Mouse (Mus musculus): ENCODE results near the gene 1700013G24Rik.
"Not testable (repeated sequence)": the region's sequence is repeated elsewhere in the genome, so short reads cannot be mapped to it uniquely, and the experiment has no call there.

1700013G24Rik gene

DNA sequence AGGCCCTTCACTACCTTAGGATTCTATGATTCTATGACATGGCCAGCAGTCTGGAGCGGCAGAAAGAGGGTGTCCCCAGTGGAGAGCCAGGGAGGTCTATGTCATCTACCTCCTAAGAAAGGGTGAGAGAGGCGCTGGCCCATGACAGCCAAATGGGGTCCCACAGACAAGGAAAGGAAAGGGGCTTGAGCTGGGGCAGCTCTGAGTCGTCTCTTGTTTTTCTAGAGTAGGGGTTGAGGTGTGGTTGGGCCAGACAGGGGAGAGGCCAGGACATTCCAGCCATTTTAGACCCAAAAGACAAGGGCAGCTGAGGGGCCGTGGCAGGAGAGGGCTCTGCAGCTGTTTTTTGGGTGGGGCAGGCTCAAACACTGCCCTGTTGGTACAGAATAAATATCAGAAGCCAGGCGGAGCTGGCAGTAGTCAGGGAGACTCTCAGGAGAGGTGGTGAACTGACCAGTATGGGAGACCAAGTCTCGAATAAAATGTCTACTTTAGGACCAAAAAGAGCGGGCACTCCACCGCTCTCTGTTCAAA, at the start of gene 1700013G24Rik:
1700013G24Rik (plus strand) TSS at position 51 of the 534 bp plus-strand sequence.
- no peak for DNase-seq

DNA sequence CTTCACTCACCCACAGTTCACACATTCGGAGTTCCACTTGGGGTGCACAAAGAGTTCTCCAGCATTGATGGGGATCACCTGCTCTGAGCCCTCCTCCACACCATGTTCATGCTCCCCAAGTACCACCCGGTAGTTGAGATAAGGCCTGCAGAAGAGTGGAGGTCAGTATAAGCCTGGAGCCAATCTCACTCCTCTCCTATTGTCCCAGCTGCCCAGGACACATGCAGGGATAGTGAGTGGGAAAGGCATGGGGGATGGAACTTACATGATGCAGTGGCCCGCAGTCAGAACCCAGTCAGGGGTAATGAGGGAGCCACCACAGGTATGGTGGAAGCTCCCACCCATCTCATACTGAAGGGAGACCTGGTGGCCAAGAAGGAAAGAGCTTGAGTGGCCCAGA, 47.5 kb upstream of the 1700013G24Rik start:
- no peak for DNase-seq

DNA sequence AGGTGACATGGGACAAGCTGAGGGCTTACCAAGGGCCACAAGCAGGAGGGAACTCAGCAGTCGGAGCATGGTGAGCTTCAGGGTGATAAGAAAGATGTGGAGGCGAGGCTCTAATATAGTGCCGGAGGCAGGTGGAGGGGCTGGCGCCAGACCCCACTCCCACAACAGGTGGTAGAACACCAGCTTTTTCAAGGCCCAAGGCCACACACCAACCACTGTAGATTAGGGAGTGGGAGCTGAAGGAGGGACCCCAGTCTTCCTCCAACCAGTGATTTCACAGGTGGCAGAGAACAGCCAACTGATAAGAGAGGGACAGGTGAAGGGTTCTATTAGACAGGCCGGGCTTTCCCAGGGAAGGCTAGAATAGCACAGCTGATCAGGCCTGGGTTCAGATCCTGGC, 43.4 kb upstream of the 1700013G24Rik start, which contains the start of gene Cela3a:
Cela3a (minus strand) TSS at position 101 of the 400 bp plus-strand sequence.
- no peak for DNase-seq

DNA sequence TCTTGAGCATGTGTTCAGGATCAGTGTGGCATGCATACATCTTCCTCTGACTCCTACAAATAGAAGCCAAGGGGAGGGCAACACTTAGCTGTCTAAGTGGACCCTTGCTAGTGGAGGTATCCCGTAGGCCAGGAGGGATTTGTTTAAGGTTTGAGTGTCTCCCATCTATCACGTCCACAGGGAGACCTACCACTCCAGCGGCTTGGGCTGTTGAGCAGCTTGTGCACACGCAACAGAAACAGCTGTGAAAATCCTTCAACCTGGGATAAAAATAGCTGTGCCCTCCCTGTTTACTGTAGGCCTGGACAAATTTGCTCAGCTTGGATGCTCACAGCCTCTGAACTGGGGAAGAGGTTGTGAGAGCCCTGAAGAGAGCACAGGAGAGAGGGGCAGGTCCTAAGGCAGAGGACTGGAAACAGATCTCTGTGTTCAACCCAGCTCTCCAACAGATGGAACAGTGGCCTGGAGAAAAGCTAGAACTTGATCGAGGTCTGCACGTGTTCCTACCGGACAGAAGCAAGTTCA, 40.8 kb upstream of the 1700013G24Rik start:
- DNase-seq = not testable (repeated sequence)

DNA sequence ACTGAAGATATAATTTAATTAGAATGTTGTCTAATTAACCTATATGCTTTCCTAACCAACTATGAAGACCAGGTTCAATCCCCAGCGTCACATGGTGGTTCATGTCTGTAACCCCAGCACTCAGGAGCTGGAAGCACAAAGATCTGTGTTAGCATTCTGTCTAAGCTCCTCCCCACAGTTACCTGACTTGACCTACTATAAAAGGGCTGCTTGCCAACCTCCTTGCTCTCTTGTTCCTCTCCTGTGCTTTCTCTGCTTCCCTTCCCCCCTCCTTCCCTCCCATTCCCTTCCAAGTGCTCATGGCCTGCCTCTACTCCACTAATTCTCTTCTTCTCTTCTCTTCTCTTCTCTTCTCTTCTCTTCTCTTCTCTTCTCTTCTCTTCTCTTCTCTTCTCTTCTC, 38.1 kb upstream of the 1700013G24Rik start:
- DNase-seq = peak; percentile 22

DNA sequence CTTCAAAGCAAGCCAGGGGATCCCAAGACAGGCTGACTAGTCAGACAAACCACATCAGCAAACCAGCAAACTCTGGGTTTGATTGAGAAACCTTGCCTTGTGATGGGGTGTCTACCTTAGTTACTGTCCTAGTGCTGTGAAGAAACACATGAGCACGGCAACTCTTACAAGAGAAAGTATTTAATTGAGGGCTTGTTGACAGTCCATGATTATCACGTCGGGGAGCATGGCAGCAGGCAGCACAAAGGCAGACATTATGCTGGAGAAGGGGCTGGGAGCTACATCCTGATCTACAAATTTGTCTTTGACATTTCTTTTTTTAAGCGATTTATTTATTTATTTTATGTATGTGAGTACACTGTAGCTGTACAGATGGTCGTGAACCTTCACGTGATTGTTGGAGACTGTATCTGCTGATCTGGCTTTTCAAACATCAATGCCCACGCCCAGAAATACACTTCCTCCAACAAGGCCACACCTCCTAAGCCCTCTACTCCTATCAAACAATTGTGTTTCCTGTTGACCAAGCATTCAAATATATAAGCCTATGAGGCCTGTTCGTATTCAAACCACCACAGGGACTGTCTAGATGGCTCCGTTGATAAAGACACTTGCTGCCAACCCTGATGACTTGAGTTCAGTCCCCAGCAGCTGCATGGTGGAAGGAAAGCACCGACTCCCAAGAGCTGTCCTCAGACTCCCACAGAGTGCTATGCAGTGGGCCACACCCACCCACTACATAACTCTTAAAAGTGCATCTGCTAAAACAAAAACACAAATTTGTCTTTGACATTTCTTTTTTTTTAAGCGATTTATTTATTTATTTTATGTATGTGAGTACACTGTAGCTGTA, 35.1 kb upstream of the 1700013G24Rik start:
- no peak for DNase-seq

DNA sequence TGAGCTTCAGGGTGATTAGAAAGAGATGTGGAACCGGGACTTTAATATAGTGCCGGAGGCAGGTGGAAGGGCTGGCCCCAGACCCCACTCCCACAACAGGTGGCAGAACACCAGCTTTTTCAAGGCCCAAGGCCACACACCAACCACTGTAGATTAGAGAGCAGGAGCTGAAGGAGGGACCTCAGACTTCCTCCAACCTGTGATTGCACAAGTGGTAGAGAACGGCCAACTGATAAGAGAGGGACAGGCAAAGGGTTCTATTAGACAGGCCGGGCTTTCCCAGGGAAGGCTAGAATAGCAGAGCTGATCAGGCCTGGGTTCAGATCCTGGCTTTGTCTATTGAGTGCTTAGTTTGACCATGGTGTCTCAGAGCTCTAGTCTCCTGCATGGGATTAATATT, 22.6 kb upstream of the 1700013G24Rik start, which contains the start of gene Cela3b:
Cela3b (minus strand) TSS at position 39 of the 400 bp plus-strand sequence.
- DNase-seq = no peak

DNA sequence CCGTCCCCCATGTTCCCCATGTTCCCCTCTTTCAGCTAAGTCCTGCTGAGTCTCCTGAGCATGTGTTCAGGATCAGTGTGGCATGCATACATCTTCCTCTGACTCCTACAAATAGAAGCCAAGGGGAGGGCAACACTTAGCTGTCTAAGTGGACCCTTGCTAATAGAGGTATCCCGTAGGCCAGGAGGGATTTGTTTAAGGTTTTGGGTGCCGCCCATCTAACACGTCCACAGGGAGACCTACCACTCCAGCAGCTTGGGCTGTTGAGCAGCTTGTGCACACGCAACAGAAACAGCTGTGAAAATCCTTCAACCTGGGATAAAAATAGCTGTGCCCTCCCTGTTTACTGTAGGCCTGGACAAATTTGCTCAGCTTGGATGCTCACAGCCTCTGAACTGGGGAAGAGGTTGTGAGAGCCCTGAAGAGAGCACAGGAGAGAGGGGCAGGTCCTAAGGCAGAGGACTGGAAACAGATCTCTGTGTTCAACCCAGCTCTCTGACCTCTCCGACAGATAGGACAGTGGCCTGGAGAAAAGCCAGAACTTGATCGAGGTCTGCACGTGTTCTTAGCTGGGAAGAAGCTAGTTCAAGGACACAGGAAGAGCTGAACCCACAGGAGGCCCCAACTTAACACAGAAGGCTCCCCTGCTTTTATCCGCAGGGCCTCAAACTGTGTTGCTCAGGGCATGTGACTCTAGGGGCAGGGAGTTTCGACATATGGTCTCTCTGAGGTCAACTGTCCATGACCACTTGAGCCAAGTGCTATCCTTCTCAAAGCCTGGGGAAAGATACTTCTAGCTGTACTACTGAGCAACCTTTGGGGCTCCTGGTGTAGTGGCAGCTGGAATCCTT, 20.2 kb upstream of the 1700013G24Rik start:
- not testable (repeated sequence) for DNase-seq

DNA sequence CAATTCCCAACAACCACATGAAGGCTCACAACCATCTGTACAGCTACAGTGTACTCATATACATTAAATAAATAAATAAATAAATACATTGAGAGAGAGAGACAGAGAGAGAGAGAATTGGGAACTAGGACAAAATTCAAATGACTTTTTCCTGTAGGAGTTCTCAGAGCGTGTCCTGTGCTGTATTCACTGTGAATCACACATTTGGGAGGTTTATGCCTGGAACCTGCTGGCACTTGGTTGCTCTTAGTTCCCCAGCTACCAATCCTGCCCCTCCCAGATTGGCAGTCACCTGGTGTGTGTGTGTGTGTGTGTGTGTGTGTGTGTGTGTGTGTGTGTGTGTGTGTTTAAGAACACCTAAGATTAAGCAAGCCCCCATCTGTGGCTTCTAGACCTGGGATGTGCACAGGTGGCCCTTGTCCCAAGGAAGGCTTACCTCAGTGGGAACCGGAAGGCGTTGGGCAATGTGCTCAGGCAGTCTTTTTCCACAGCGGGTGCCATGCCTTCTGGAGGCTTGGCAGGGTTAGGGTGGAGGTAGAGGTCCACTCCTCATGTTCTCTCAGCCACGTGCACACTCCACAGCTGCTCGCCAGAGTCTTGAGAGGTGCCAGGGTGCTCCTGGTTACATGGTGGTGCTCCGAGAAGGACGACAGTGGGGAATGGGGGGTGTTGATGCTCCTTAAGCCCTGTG, 16.0 kb upstream of the 1700013G24Rik start:
- DNase-seq = no peak

DNA sequence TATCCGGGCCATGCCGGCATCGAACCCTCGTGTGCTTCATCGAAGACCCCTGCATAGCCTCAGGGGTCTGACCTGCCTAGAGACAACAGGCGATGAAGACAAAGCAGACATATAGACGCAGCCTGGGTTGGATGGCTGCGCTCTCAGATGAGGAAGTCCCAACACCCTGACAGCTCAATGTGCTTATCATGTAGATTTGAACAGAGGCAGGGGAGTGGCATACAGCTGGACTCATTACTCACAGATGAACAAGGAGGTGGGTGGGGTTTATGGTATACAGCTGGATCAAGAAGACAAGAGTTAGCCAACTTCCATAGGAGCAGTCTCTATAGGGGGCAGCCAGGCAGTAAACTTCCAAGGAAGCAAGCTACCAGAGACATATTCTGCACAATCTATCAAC, 14.2 kb upstream of the 1700013G24Rik start:
- DNase-seq = no peak

DNA sequence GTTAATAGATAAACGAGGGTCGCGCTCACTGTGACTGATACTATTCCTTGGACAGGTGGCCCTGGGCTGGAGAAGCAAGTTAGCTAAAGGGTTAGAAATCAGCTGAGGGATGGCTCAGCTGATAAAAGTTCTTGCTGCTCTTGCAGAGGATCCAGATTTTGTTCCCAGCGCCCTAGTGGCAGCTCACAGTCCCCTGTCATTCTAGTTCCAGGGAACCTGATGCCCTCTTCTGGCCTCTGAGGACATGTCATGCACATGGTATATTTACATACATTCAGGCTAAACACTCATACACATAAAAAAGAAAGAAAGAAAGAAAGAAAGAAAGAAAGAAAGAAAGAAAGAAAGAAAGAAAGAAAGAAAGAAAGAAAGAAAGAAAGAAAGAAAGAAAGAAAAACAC, 11.8 kb upstream of the 1700013G24Rik start:
- DNase-seq = no peak

DNA sequence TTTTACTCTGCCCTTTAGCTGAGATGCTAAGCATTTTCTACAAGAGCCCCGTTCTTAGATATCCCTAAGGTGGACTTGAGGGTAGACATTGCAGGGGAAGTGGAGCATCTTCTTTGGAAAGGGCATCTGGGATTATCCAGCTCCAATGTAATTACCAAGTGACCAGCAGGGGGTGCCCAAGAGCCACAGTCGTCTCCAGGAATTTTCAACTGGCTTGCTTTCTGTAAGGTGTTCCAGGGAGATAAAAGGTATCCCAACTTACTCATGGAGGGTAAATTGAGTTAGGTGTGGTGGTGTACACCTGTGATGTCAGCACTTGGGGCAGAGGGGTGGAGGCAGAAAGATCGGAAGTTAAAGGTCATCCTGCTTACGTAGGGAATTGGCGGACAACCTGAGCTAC, 9.5 kb upstream of the 1700013G24Rik start:
- peak; percentile 75 for DNase-seq

DNA sequence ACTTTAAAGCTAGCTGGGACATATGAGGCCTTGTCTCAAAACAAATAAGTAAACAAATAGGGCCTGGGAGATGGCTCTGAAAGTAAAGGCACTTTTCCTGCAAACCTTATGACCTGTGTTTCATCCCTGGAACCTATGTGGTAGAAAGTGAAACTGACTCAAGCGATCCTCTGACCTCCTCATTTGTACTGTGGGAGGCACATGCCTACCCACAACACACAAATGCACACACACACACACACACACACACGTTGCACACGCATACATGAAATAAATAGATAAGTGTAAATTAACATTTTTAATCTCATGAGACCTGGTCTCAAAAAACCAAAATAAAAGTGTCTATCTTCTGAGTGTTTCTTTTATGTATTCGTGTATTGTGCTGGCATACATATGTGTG, 7.2 kb upstream of the 1700013G24Rik start:
- no peak for DNase-seq

DNA sequence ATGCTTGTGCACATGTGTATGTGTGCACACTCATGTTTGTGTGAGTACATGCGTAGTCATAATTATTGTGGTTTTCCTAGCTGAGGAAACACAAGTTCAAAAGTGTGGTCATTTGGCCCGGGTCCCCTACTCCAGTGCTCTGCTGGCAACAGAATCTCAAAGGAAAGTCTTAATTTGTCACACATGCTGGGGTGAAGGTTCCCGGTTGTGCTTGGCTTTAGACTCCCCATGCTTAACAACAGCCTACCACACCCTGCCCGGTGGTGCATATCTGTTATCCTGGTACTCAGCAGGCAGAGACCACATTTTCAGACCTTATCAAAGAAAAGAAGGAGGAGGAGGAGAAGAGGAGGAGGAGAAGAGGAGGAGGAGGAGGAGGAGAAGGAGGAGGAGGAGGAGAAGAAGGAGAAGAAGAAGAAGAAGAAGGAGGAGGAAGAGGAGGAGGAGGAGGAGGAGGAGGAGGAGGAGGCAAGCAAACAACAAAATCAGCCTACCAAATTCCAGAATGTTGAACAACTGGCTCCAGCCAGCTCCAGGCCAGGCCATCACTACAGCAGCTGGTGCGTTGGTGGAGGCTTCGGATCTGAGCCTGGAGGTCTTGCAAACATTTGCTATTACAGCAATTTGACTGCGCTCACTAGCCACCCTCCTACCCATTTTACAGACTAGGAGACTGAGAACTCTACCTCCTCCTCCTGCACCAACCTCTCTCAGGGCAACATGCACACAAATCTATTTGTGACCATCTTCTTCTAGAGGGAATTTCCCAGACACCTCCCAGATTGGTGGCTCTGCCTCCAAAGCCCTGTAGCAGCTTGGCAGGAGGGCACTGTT, 5.5 kb upstream of the 1700013G24Rik start:
- DNase-seq = no peak

DNA sequence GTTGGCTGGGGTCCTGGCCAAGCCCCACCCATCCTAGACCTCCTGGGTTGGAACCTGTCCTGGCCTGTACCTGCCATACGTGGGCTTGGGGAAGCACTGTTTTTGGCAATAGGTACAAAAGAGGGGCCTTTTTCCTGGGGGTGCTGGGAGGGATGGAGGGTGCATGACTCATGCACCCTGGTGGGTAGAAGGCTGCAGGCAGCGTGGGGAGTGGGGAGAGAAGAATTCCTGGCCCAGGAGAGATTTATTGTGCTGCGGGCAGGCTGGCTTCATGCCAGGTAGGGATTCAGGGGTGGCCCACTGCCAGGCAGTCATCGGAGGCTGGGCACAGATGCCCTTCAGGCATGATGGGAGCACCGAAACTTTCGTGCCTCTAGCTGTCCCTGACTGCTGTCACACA, 4.9 kb upstream of the 1700013G24Rik start:
- DNase-seq = no peak

DNA sequence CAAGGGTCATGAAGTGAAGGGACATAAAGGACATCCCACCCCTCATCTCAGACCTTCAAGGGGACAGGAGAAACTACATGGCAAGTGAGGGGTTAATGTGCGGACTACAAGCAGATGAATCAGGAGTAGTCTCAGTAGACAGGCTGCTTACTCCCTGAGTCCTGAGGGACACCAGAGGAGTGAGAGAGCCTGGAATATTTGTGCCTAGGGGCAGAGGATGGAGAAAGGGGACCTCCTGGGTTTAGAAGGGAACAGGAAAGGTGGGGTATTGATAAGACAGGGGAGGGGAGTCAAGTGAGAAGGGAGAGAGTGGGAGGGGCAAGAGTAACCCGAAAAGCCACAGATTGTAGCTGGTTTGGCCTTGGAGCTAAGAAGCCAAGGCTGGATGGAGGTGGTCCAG, 4.4 kb upstream of the 1700013G24Rik start:
- DNase-seq = no peak

DNA sequence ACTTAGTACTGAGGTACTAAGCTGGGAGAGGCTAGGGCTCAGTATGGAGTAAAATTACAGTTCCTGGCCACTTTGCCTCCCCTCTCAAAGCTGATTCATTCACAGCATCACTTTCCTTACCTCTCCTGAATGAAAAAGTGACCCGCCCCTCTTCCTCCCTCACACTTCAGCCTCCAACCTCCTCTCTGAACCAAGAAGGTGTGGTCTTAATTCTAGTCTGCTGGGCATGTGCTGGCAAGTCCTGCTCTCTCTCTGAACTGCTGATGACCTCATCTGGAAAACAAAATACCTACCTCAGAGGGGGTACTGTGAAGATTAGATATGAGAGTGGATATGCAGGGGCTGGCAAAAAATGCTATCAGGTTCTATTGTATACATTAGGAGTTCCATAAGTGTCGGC, 4.0 kb upstream of the 1700013G24Rik start:
- DNase-seq = no peak

DNA sequence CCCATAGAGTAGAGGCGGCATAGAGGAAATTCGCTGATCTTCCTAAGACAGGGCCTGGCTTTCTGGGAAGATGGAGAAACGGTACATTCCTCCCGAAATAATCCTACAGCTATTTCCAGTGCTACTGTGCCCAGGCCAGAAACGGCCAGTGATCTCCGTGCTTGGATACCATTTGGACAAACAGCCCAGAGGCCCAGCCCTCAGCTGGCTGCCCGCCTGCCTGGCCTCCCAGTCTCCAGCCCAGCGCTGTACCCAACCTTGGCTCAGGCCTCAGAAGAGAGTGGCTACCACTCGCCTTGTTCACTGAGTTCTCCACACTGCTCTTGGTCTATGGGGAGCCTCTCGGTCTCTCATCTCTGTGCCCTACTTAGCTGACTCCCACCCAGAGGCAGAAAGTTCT, 3.4 kb upstream of the 1700013G24Rik start:
- DNase-seq = no peak

DNA sequence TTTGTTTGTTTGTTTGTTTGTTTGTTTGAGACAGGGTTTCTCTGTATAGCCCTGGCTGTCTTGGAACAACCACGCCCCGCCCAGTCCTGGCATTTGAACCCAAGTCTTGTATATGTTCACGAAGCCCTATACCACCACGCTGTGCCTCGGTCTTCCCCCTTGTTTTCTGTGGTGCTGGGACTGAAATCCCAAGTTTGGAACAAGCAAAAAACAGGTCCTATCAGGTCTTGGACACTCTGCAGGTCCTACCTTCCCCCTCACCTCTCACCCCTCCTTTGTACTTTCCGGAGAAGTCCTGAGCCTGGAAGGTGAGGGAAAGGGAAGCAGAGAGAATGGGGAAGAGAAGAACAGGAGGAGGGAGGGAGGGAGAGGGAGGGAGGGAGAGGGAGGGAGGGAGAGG, 894 bp upstream of the 1700013G24Rik start:
- DNase-seq = no peak

DNA sequence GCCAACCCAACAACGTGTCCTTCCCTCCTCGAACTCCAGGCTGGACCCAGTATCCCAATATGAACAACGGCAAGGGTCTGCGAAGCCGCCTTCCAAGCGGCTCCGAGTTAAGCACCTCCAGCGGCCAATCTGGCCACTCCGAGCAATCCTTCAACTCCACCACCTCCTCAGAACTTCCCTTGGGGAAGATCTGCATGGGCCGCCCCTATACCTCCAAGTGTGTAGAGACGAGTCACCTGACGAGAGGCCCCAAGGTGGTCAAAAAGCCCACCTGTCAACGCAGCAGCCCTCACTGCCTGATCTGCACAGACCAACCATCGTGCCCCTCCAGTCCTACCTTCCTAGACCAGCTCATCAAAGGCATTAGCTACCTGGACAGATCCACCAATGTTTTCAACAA, 1.5 kb downstream of the 1700013G24Rik start:
- DNase-seq = no peak

DNA sequence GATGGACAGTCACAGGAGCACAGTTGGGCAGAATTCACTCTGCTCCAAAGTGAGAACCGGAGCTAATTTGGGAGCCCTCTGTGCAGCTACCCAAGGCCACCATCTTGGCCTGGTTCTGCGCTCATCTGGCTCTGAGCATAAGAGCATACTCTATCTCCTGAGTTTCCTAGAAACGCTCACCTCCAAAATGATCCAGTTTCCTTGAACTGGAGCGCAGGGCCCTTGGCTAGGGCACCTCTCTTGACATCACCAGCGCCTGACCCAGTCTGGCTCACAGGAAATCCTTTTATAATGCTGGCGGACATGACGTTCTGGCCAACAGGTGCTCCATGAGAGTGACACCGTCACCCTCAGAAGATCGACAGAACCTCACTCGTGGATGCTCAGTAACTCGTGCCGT, 3.5 kb downstream of the 1700013G24Rik start:
- no peak for DNase-seq

DNA sequence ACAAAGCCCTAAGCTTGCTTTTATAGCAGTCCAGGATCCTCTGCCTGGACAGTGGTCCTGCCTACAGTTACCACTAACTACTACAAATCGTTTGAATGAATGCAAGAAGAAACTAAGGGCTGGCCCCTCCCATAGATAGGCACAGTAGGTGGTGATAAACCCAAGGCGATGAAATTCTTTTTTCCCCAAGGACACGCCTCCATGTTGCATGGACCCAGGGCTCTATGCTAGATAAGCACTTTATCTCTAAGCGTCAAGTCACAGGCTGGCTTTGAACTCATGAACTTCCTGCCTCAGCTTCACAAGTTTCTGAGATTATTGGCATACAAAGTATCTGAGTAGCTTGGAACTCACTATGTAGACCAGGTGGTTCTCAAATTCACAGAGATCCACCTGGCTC, 4.2 kb downstream of the 1700013G24Rik start:
- no peak for DNase-seq
